Mouse (Mus musculus) small intestine, adult 2 months (tissue): ENCODE data around the gene Clk3.

Experiments used
- CTCF ChIP-seq: fragments of 200-500 bp; IDR thresholded peaks from 2 replicates; pipeline ENCODE4 v1.5.1; 2012; ENCODE audit warnings: low read depth, mild to moderate bottlenecking, control low read depth, inconsistent platforms, low read length, moderate library complexity, mixed read lengths; ENCODE audit not compliant: insufficient replicate concordance, insufficient read length; ENCODE audit errors: extremely low read depth
- POLR2A ChIP-seq: fragments of 200-500 bp; IDR thresholded peaks from 2 replicates; pipeline ENCODE4 v1.6.1; 2012; ENCODE audit warnings: low read depth, mild to moderate bottlenecking, control low read depth, inconsistent platforms, low read length, moderate library complexity

- TF ChIP-seq CTCF (no peak), POLR2A (no peak)
Observed at GRCm38 (mm10) chr9:57758528-57758927, 7.1 kb downstream of the Clk3 start.
